Mouse (Mus musculus) hindbrain, embryonic 13.5 days (tissue): ENCODE data around the gene Dnah5. TPM values are rescaled to one million over a fixed set of nuclear protein-coding genes. Genes with fewer than 3 reads are reported as not detected.
"Not testable (repeated sequence)": the region's sequence is repeated elsewhere in the genome, so short reads cannot be mapped to it uniquely, and the experiment has no call there.

Experiments used
- ATAC-seq: fragments of 200-750 bp; cut with Nextera tagmentation; 2 replicates; pipeline ENCODE4 v1.8.0; 2017; ENCODE audit warnings: moderate TSS enrichment; ENCODE audit not compliant: low FRiP score
- H3K27ac ChIP-seq: fragments of 300-500 bp; sonication (generic); 2 replicates; pipeline ENCODE4 v1.5.1; 2015; ENCODE audit warnings: inconsistent platforms, mild to moderate bottlenecking, moderate library complexity
- H3K27me3 ChIP-seq: fragments of 300-500 bp; sonication (generic); 2 replicates; pipeline ENCODE4 v1.6.1; 2015; ENCODE audit warnings: mild to moderate bottlenecking, inconsistent platforms
- H3K36me3 ChIP-seq: fragments of 300-500 bp; sonication (generic); 2 replicates; pipeline ENCODE4 v1.6.1; 2015; ENCODE audit warnings: mild to moderate bottlenecking, inconsistent platforms
- H3K4me1 ChIP-seq: fragments of 300-500 bp; sonication (generic); replicated peaks from 2 replicates; pipeline ENCODE4 v1.6.1; 2015; ENCODE audit warnings: inconsistent platforms
- H3K4me2 ChIP-seq: fragments of 300-500 bp; sonication (generic); 2 replicates; pipeline ENCODE4 v1.6.1; 2015; ENCODE audit warnings: inconsistent platforms, mild to moderate bottlenecking, moderate library complexity
- H3K4me3 ChIP-seq: fragments of 300-500 bp; sonication (generic); 2 replicates; pipeline ENCODE4 v1.5.1; 2015; ENCODE audit warnings: mild to moderate bottlenecking, inconsistent platforms
- H3K9ac ChIP-seq: fragments of 300-500 bp; sonication (generic); 2 replicates; pipeline ENCODE4 v1.6.1; 2015; ENCODE audit warnings: mild to moderate bottlenecking, inconsistent platforms
- H3K9me3 ChIP-seq: fragments of 300-500 bp; sonication (generic); 2 replicates; pipeline ENCODE4 v1.6.1; 2016; ENCODE audit warnings: inconsistent platforms
- WGBS: fragments of 180-500 bp; shearing (Covaris S2); methylation state at CpG from one replicate; pipeline ENCODE4 v1.1.7; 2015; 5-methylcytosine and 5-hydroxymethylcytosine counted together
- polyA plus RNA-seq: library from polyadenylated mRNA; unstranded; fragments of >200 nt; fragmentation: Nextera tagmentation; extraction: Ambion mirVana; gene quantifications from 2 replicates; pipeline ENCODE4 v1.2.1, GENCODE M21; 2015

Dnah5 gene
- polyA plus RNA-seq, 1 experiment from 2014 or later, result 0.23 TPM

- no peak overlapping the region for H3K9ac ChIP-seq
- 0 out of 2 replicates have a peak, but pooled peaks cover 4% of the 10 kb centered on the region for H3K27me3 ChIP-seq
- ATAC-seq, result no peak
- WGBS, result 81% methylated on average over 14 of the region's 14 CpGs
- no peak overlapping the region for H3K4me2 ChIP-seq
- H3K4me1 ChIP-seq, result 0 out of 2 replicates have a peak, but pooled peaks cover 2% of the 10 kb centered on the region
- H3K4me3 ChIP-seq, result no peak overlapping the region
- no peak overlapping the region for H3K27ac ChIP-seq
- H3K36me3 ChIP-seq, result no peaks in the 10 kb centered on the region
- no peaks in the 10 kb centered on the region for H3K9me3 ChIP-seq
These were observed 109.9 kb downstream of the Dnah5 start for GRCm38 (mm10) chr15:28313451-28313850.

GRCm38 (mm10) chr15:28315812-28316528, 112.4 kb downstream of the Dnah5 start:
- H3K9me3 ChIP-seq, result no peaks in the 10 kb centered on the region
- 0 out of 2 replicates have a peak, but pooled peaks cover 4% of the 10 kb centered on the region for H3K27me3 ChIP-seq
- H3K4me2 ChIP-seq, result peak overlapping the region; percentile 26; the same call in 1 of the 2 replicates
- H3K4me1 ChIP-seq, result 0 out of 2 replicates have a peak, but pooled peaks cover 2% of the 10 kb centered on the region
- H3K9ac ChIP-seq, result no peak overlapping the region; the same call in 1 of the 2 replicates
- 0 out of 2 replicates have a peak, but pooled peaks have one; percentile 57 for ATAC-seq
- H3K27ac ChIP-seq, result no peak overlapping the region
- 29% methylated on average over 6 of the region's 6 CpGs for WGBS
- H3K4me3 ChIP-seq, result no peak overlapping the region
- no peaks in the 10 kb centered on the region for H3K36me3 ChIP-seq

GRCm38 (mm10) chr15:28322533-28322932, 119.0 kb downstream of the Dnah5 start:
- no peak overlapping the region for H3K9ac ChIP-seq
- no peak overlapping the region for H3K4me2 ChIP-seq
- ATAC-seq, result no peak
- 94% methylated on average over 7 of the region's 7 CpGs for WGBS
- no peaks in the 10 kb centered on the region for H3K9me3 ChIP-seq
- no peaks in the 10 kb centered on the region for H3K36me3 ChIP-seq
- H3K27me3 ChIP-seq, result no peaks in the 10 kb centered on the region
- H3K27ac ChIP-seq, result no peak overlapping the region
- no peak overlapping the region for H3K4me3 ChIP-seq
- 0 out of 2 replicates have a peak, but pooled peaks cover 3% of the 10 kb centered on the region for H3K4me1 ChIP-seq

- no peak overlapping the region for H3K9ac ChIP-seq
- H3K4me1 ChIP-seq, result 0 out of 2 replicates have a peak, but pooled peaks cover 3% of the 10 kb centered on the region
- H3K27me3 ChIP-seq, result no peaks in the 10 kb centered on the region
- ATAC-seq, result peak; percentile 39; the same call in 1 of the 2 replicates
- no peak overlapping the region for H3K4me2 ChIP-seq
- no peaks in the 10 kb centered on the region for H3K9me3 ChIP-seq
- no peak overlapping the region for H3K4me3 ChIP-seq
- no peaks in the 10 kb centered on the region for H3K36me3 ChIP-seq
- no peak overlapping the region for H3K27ac ChIP-seq
- WGBS, result 43% methylated on average over 7 of the region's 7 CpGs
These were observed 123.4 kb downstream of the Dnah5 start for GRCm38 (mm10) chr15:28326985-28327384.

DNA sequence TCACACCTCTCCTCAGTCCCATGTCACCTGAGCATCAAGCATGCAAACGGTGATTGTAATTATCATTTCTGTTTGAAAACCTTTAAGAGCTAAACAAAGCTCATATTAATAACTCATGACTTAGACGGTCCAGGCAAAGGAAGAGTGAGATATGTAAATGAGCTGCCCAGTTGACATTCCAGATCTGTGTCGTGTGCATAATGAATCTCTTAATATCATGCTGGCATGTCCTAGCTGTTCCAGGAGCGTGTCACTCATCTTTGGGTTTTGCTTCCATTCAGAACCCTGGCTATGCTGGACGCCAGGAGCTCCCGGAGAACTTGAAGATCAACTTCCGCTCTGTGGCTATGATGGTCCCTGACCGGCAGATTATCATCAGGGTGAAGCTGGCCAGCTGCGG, 123.9 kb downstream of the Dnah5 start:
- H3K27me3 ChIP-seq, result no peaks in the 10 kb centered on the region
- no peaks in the 10 kb centered on the region for H3K9me3 ChIP-seq
- no peak overlapping the region for H3K4me2 ChIP-seq
- H3K4me3 ChIP-seq, result no peak overlapping the region
- no peak overlapping the region for H3K9ac ChIP-seq
- H3K36me3 ChIP-seq, result no peaks in the 10 kb centered on the region
- WGBS, result 68% methylated on average over 9 of the region's 9 CpGs
- ATAC-seq, result peak; percentile 66; the same call in 1 of the 2 replicates
- H3K4me1 ChIP-seq, result 0 out of 2 replicates have a peak, but pooled peaks cover 3% of the 10 kb centered on the region
- no peak overlapping the region for H3K27ac ChIP-seq

GRCm38 (mm10) chr15:28341151-28341550, 137.6 kb downstream of the Dnah5 start:
- Histone ChIP-seq H3K4me1 (no peaks in the 10 kb centered on the region), H3K27ac (no peak overlapping the region), H3K9ac (no peak overlapping the region), H3K4me3 (no peak overlapping the region), H3K36me3 (no peaks in the 10 kb centered on the region), H3K27me3 (no peaks in the 10 kb centered on the region), H3K4me2 (no peak overlapping the region), H3K9me3 (no peaks in the 10 kb centered on the region)
- 23% methylated on average over 4 of the region's 4 CpGs for WGBS
- no peak for ATAC-seq

- Histone ChIP-seq H3K4me2 (no peak overlapping the region), H3K4me1 (no peaks in the 10 kb centered on the region), H3K36me3 (no peaks in the 10 kb centered on the region), H3K9me3 (no peaks in the 10 kb centered on the region), H3K27ac (no peak overlapping the region), H3K4me3 (no peak overlapping the region), H3K27me3 (no peaks in the 10 kb centered on the region), H3K9ac (no peak overlapping the region)
- 76% methylated on average over 11 of the region's 11 CpGs for WGBS
- no peak for ATAC-seq
These were observed 164.0 kb downstream of the Dnah5 start for GRCm38 (mm10) chr15:28367561-28367960.

- H3K9ac ChIP-seq, result no peak overlapping the region
- H3K4me1 ChIP-seq, result no peaks in the 10 kb centered on the region
- H3K27ac ChIP-seq, result no peak overlapping the region
- H3K4me3 ChIP-seq, result no peak overlapping the region
- H3K27me3 ChIP-seq, result no peaks in the 10 kb centered on the region
- H3K9me3 ChIP-seq, result no peaks in the 10 kb centered on the region
- WGBS, result 88% methylated on average over 6 of the region's 6 CpGs
- no peak overlapping the region for H3K4me2 ChIP-seq
- no peaks in the 10 kb centered on the region for H3K36me3 ChIP-seq
- ATAC-seq, result no peak
These were observed 166.9 kb downstream of the Dnah5 start for GRCm38 (mm10) chr15:28370431-28370830.

GRCm38 (mm10) chr15:28371506-28371905, 168.0 kb downstream of the Dnah5 start:
- WGBS, result 80% methylated on average over 2 of the region's 2 CpGs
- H3K36me3 ChIP-seq, result no peaks in the 10 kb centered on the region
- ATAC-seq, result no peak

DNA sequence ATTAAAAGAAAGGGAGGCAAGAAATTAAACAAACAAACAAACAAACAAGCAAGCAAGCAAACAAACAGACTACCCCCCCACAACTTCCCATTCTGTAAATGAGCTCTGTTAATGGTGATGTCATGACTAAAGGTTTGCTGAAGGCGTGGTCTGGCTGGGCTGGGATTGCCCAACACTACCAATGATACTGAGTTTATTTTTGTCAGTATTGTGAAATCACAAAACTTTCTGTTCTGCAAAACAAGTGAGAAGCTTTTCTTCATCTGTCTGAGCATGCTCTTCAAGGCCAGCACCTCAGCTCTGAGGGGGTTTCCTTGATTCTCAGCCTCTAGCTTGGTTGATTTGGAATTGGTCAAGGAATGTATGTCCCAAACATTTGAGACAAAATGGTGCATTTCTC, 170.8 kb downstream of the Dnah5 start:
- Histone ChIP-seq H3K27me3 (no peaks in the 10 kb centered on the region), H3K36me3 (no peaks in the 10 kb centered on the region), H3K4me1 (no peaks in the 10 kb centered on the region), H3K9ac (no peak overlapping the region), H3K9me3 (no peaks in the 10 kb centered on the region), H3K4me2 (no peak overlapping the region), H3K27ac (no peak overlapping the region), H3K4me3 (no peak overlapping the region)
- 92% methylated on average over 1 of the region's 1 CpGs for WGBS
- ATAC-seq, result no peak

More at GRCm38 (mm10) chr15:28371506-28371905, 168.0 kb downstream of the Dnah5 start:
- H3K27ac ChIP-seq, result no peak overlapping the region
- no peaks in the 10 kb centered on the region for H3K9me3 ChIP-seq
- H3K4me3 ChIP-seq, result no peak overlapping the region
- H3K9ac ChIP-seq, result no peak overlapping the region
- no peaks in the 10 kb centered on the region for H3K27me3 ChIP-seq
- no peak overlapping the region for H3K4me2 ChIP-seq
- no peaks in the 10 kb centered on the region for H3K4me1 ChIP-seq

DNA sequence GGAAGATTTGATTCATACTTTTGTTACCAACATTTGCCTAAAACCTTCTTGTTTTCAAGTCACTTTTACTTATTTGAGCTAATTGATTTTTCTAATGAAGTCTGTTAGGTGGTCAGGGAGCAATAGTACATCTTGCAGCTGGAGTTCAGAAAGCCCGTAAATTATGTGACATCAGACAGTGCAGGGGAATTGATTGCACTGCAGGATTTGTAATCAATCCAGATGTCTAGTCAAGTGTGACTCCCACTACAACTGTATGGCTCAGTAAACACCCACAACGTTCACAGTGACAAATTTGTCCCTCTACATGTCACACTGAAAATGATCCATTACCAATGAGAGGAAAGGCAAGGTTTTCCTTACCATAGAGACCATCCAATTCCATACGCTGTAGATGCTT, 177.4 kb downstream of the Dnah5 start:
- Histone ChIP-seq H3K9me3 (no peaks in the 10 kb centered on the region), H3K9ac (no peak overlapping the region), H3K27me3 (no peaks in the 10 kb centered on the region), H3K4me1 (no peaks in the 10 kb centered on the region), H3K4me3 (no peak overlapping the region), H3K27ac (no peak overlapping the region), H3K4me2 (no peak overlapping the region), H3K36me3 (no peaks in the 10 kb centered on the region)
- 55% methylated on average over 3 of the region's 3 CpGs for WGBS
- ATAC-seq, result no peak

DNA sequence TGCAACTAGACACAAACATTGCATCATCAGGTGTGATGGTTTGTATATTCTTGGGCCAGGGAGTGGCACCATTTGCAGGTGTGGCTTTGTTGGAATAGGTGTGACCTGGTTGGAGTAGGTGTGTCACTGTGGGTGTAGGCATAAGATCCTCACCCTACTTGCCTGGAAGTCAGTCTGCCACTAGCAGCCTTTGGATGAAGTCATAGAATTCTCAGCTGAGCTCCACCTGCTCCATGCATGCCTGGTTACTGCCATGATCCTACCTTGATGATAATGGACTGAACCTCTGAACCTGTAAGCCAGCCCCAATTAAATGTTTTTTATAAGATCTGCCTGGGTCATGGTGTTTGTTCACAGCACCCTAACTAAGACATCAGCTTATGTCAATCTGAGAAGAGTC, 190.2 kb downstream of the Dnah5 start:
- not testable (repeated sequence) for H3K27me3 ChIP-seq, H3K4me3 ChIP-seq, H3K27ac ChIP-seq, H3K4me2 ChIP-seq, H3K4me1 ChIP-seq, ATAC-seq, H3K36me3 ChIP-seq, H3K9ac ChIP-seq, H3K9me3 ChIP-seq

GRCm38 (mm10) chr15:28395481-28395880, 191.9 kb downstream of the Dnah5 start:
- H3K4me1 ChIP-seq, result peaks cover 9% of the 10 kb centered on the region
- H3K27me3 ChIP-seq, result no peaks in the 10 kb centered on the region
- H3K9me3 ChIP-seq, result no peaks in the 10 kb centered on the region
- ATAC-seq, result no peak
- no peak overlapping the region for H3K4me3 ChIP-seq
- no peaks in the 10 kb centered on the region for H3K36me3 ChIP-seq
- H3K4me2 ChIP-seq, result no peak overlapping the region
- no peak overlapping the region for H3K9ac ChIP-seq
- 78% methylated on average over 4 of the region's 4 CpGs for WGBS
- no peak overlapping the region for H3K27ac ChIP-seq
